Mouse (Mus musculus): ENCODE measurements around the gene Mkrn2os. TPM values are rescaled to one million over a fixed set of nuclear protein-coding genes. Genes with fewer than 3 reads are reported as not detected.

Mkrn2os gene
- total and polyA plus RNA-seq, 2 experiments from 2014 or later, result 0.39 TPM; not detected in 1

DNA sequence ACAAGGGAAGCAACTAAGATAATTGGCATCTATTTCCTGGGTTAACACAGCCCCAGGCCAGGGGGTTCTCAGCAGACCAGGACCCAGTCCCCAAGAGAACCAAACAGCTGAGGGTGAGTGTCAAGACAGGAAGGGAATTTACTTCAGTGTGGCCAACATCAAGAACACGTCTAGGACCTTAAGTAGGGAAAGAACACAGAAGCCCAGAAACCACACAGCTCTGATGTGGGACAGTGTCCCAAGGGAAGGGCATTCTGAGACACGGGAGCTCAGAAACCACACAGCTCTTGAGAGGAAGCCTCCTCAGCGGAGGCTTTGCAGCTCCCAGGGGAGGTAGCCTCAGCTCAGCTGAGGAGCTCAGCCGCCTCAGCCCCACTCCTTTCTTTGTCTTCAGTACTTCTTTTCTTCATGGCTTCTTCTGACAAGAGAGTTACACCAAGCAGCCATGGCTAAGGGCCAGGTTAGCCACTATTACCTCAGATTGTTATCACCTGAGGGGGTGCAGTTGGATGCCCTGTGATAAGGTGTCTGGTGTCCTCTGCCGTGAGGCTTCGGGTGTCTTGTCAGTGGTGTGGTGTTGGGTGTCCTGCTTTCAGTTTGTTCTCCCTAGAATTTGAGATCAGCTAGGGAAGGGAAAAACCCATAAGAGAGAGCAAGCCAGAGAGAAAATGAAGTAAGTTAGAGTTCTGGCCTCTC, 8.8 kb downstream of the Mkrn2os start:
- WGBS, result 86% methylated on average over 6 of the region's 6 CpGs
- Histone ChIP-seq H3K4me3 (ENCODE audit: low read length) (no peak overlapping the region), H3K9me3 (ENCODE audit: low read length) (no peaks in the 10 kb centered on the region), H3K36me3 (ENCODE audit: insufficient read depth, low read length) (peaks cover 11% of the 10 kb centered on the region; the same call in 1 of the 2 replicates), H3K27ac (no peak overlapping the region), H3K4me2 (ENCODE audit: low read depth, low read length) (no peak overlapping the region), H3K9ac (replicated peaks; ENCODE audit: low read length) (no peak overlapping the region), H3K4me1 (ENCODE audit: insufficient read depth, low read length) (no peaks in the 10 kb centered on the region), H3K27me3 (ENCODE audit: insufficient read depth, low read length) (no peaks in the 10 kb centered on the region)
- TF ChIP-seq CTCF (IDR thresholded peaks at IDR 0.05; ENCODE audit: low read depth), result no peak
- ATAC-seq (no peak), DNase-seq (ENCODE audit: low spot score) (no peak)

DNA sequence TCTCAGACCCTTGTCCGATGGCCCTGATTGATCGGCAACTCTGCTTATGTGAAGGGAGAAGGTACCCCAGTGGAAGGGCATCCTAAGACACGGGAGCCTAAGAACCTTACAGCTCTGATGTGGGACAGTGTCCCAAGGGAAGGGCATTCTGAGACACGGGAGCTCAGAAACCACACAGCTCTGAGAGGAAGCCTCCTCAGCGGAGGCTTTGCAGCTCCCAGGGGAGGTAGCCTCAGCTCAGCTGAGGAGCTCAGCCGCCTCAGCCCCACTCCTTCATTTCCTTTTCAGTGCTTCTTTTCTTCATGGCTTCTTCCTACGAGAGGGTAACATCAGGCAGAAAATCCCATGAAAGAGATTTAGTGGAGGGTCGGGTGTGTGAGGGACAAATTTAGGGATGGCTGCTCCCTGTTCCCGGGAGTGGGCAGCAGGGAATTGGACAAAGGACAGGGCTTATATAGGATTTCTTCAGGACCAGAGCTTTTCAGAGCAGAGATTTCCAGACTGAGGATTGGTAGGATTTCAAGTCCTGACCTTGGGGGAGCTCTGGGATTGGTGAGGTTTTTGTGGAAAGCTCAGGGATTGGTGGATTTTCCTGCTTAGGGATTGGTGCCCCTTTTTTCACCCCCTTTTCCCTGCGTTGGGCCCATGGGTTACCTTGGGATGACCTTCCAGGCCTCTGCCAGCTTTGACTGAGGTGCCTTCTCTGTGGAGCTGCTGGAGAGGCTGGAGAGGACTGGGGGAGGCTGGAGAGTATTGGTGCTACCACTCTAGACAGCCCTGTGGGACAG, 9.9 kb downstream of the Mkrn2os start:
- TF ChIP-seq CTCF (IDR thresholded peaks at IDR 0.05; ENCODE audit: low read depth), result no peak
- Histone ChIP-seq H3K27me3 (ENCODE audit: insufficient read depth, low read length) (no peaks in the 10 kb centered on the region), H3K36me3 (ENCODE audit: insufficient read depth, low read length) (peaks cover 20% of the 10 kb centered on the region; the same call in 1 of the 2 replicates), H3K4me1 (ENCODE audit: insufficient read depth, low read length) (no peaks in the 10 kb centered on the region), H3K9ac (replicated peaks; ENCODE audit: low read length) (no peak overlapping the region), H3K27ac (no peak overlapping the region), H3K4me2 (ENCODE audit: low read depth, low read length) (no peak overlapping the region), H3K9me3 (ENCODE audit: low read length) (no peaks in the 10 kb centered on the region), H3K4me3 (ENCODE audit: low read length) (no peak overlapping the region)
- DNase-seq (ENCODE audit: low spot score) (no peak), ATAC-seq (no peak)
- 81% methylated on average over 10 of the region's 10 CpGs for WGBS

DNA sequence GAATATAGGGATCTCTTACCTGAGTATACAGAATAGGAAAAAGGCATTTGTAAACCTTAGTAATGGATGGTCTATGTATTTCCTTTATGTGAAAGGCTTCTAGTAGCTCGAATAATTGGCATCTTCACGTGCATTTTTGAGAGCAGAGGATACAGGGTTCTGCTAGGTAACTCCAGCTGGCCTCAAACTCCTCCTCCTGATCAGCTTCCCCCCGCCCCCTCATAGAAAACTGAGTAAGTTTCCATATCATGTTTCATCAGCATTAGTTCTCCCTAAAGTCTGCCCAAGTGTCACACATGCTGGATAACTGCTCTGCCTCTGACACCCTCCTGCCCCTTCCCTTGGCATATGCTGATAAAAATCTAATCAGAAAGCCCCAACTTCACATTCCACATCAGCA, 11.6 kb downstream of the Mkrn2os start:
- H3K4me2 ChIP-seq (ENCODE audit: low read depth, low read length), result no peak overlapping the region
- no peak for DNase-seq (ENCODE audit: low spot score)
- peaks cover 35% of the 10 kb centered on the region for H3K36me3 ChIP-seq (ENCODE audit: insufficient read depth, low read length)
- no peak overlapping the region for H3K9ac ChIP-seq (replicated peaks; ENCODE audit: low read length)
- no peak for ATAC-seq
- H3K27ac ChIP-seq, result no peak overlapping the region
- H3K9me3 ChIP-seq (ENCODE audit: low read length), result no peaks in the 10 kb centered on the region
- H3K4me3 ChIP-seq (ENCODE audit: low read length), result no peak overlapping the region
- 88% methylated on average over 3 of the region's 3 CpGs for WGBS
- TF ChIP-seq CTCF (IDR thresholded peaks at IDR 0.05; ENCODE audit: low read depth), result no peak
- no peaks in the 10 kb centered on the region for H3K4me1 ChIP-seq (ENCODE audit: insufficient read depth, low read length)
- no peaks in the 10 kb centered on the region for H3K27me3 ChIP-seq (ENCODE audit: insufficient read depth, low read length)

DNA sequence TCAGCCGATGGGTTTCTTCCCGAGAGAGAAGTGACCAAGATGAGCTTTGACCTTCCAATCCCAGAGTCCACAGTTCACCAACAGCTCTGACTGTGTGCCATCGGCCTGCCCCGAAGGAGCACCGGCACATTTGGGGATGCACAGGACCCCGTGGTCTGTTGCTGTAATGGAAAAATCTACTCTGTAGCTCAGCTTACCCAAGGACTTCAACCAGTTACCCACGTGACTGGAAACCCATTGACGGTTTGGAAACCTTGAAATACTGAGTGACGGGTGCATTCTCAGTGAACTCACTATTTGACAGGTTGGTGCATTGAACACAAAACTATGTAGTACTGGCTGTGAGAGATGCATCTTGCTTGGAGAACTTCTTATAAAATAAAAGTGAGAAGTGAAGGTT, 14.4 kb downstream of the Mkrn2os start:
- whole genome bisulfite sequencing, result 91% methylated on average over 9 of the region's 9 CpGs
- ATAC-seq, result no peak
- Histone ChIP-seq H3K4me1 (ENCODE audit: insufficient read depth, low read length) (no peaks in the 10 kb centered on the region), H3K4me2 (ENCODE audit: low read depth, low read length) (no peak overlapping the region), H3K9me3 (ENCODE audit: low read length) (no peaks in the 10 kb centered on the region), H3K9ac (replicated peaks; ENCODE audit: low read length) (no peak overlapping the region), H3K36me3 (ENCODE audit: insufficient read depth, low read length) (peaks cover 43% of the 10 kb centered on the region), H3K27ac (no peak overlapping the region), H3K4me3 (ENCODE audit: low read length) (no peak overlapping the region), H3K27me3 (ENCODE audit: insufficient read depth, low read length) (no peaks in the 10 kb centered on the region)
- TF ChIP-seq CTCF (IDR thresholded peaks at IDR 0.05; ENCODE audit: low read depth), result no peak
- DNase-seq (ENCODE audit: low spot score), result no peak

DNA sequence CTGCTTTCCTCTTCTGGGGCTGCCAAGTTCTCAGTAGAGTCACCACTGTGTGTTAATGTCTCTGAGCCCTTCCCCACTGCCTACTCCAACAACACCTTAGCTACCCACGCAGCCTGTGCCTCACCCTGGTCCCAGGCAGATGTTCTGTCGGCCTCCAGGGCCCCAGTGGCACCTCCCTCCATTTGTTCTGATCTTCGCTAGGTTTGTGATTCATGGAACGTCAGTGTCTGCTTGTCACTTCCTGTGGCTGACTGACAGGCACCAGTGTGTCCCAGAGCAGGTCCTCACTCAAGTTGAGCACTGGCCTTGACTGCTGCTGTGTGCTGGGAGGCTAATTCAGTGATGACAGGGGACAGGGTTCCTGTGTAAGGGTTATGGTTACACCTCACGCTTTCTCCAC, 15.0 kb downstream of the Mkrn2os start:
- Histone ChIP-seq H3K27me3 (ENCODE audit: insufficient read depth, low read length) (no peaks in the 10 kb centered on the region), H3K36me3 (ENCODE audit: insufficient read depth, low read length) (peaks cover 44% of the 10 kb centered on the region), H3K4me1 (ENCODE audit: insufficient read depth, low read length) (no peaks in the 10 kb centered on the region), H3K4me2 (ENCODE audit: low read depth, low read length) (no peak overlapping the region), H3K9ac (replicated peaks; ENCODE audit: low read length) (no peak overlapping the region), H3K9me3 (ENCODE audit: low read length) (no peaks in the 10 kb centered on the region), H3K27ac (no peak overlapping the region), H3K4me3 (ENCODE audit: low read length) (no peak overlapping the region)
- no peak for TF ChIP-seq CTCF (IDR thresholded peaks at IDR 0.05; ENCODE audit: low read depth)
- 85% methylated on average over 5 of the region's 5 CpGs for WGBS
- no peak for ATAC-seq
- DNase-seq (ENCODE audit: low spot score), result no peak

DNA sequence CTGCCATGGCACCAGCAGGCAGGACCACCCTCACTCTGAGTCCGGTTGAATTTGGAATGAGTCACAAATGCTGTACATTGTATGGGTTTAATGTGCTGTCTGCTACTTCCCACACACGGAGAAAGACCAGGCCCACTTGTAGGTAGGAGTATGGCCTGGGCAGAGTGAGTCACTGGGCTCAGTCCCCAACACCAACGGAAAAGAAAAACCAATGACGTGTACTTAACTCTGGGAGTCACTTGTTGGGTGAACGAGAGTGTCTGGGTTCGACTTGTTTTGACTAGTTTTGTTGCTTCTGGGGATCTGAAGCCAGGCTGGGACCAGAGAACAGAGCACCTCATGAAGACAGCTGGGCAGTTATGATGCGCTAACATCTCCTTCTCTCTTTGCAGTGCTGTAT, 18.2 kb downstream of the Mkrn2os start:
- WGBS, result 96% methylated on average over 7 of the region's 7 CpGs
- TF ChIP-seq CTCF (IDR thresholded peaks at IDR 0.05; ENCODE audit: low read depth), result no peak

More for the DNA sequence above, 18.2 kb downstream of the Mkrn2os start:
- no peaks in the 10 kb centered on the region for H3K4me1 ChIP-seq (ENCODE audit: insufficient read depth, low read length)
- no peaks in the 10 kb centered on the region for H3K9me3 ChIP-seq (ENCODE audit: low read length)
- DNase-seq (ENCODE audit: low spot score) (no peak), ATAC-seq (no peak)
- H3K4me3 ChIP-seq (ENCODE audit: low read length), result no peak overlapping the region
- H3K4me2 ChIP-seq (ENCODE audit: low read depth, low read length), result no peak overlapping the region
- H3K27ac ChIP-seq, result no peak overlapping the region
- H3K9ac ChIP-seq (replicated peaks; ENCODE audit: low read length), result no peak overlapping the region
- H3K27me3 ChIP-seq (ENCODE audit: insufficient read depth, low read length), result no peaks in the 10 kb centered on the region
- H3K36me3 ChIP-seq (ENCODE audit: insufficient read depth, low read length), result peaks cover 44% of the 10 kb centered on the region

Data from hindbrain, postnatal 0 days (tissue).